Mouse (Mus musculus) limb, embryonic 12.5 days (tissue): ENCODE results near the gene Auts2. TPM values are rescaled to one million over a fixed set of nuclear protein-coding genes. Genes with fewer than 3 reads are reported as not detected.

ENCODE experiments used
- ATAC-seq: fragments of 200-750 bp; cut with Nextera tagmentation; 2 replicates; pipeline ENCODE4 v1.8.0; 2017; ENCODE audit warnings: low read depth, moderate TSS enrichment; ENCODE audit not compliant: insufficient number of reproducible peaks, insufficient read depth, low FRiP score, low TSS enrichment
- H3K27ac ChIP-seq: fragments of 300-500 bp; sonication (generic); 2 replicates; pipeline ENCODE4 v1.5.1; 2016; ENCODE audit warnings: mild to moderate bottlenecking, moderate library complexity
- H3K27me3 ChIP-seq: fragments of 300-500 bp; sonication (generic); 2 replicates; pipeline ENCODE4 v1.6.1; 2016; ENCODE audit warnings: mild to moderate bottlenecking, moderate library complexity
- H3K36me3 ChIP-seq: fragments of 300-500 bp; sonication (generic); 2 replicates; pipeline ENCODE4 v1.6.1; 2016; ENCODE audit warnings: mild to moderate bottlenecking, moderate library complexity
- H3K4me1 ChIP-seq: fragments of 300-500 bp; sonication (generic); replicated peaks from 2 replicates; pipeline ENCODE4 v1.6.1; 2016
- H3K4me2 ChIP-seq: fragments of 300-500 bp; sonication (generic); 2 replicates; pipeline ENCODE4 v1.6.1; 2016; ENCODE audit warnings: mild to moderate bottlenecking, moderate library complexity
- H3K4me3 ChIP-seq: fragments of 300-500 bp; sonication (generic); replicated peaks from 2 replicates; pipeline ENCODE4 v1.5.1; 2016; ENCODE audit warnings: mild to moderate bottlenecking
- H3K9ac ChIP-seq: fragments of 300-500 bp; sonication (generic); replicated peaks from 2 replicates; pipeline ENCODE4 v1.6.1; 2016; ENCODE audit warnings: mild to moderate bottlenecking, moderate library complexity
- H3K9me3 ChIP-seq: fragments of 300-500 bp; sonication (generic); 2 replicates; pipeline ENCODE4 v1.6.1; 2016; ENCODE audit warnings: mild to moderate bottlenecking, moderate library complexity
- WGBS: fragments of 180-500 bp; shearing (Covaris S2); methylation state at CpG from one replicate; pipeline ENCODE4 v1.1.7; 2016; 5-methylcytosine and 5-hydroxymethylcytosine counted together
- polyA plus RNA-seq: library from polyadenylated mRNA; unstranded; fragments of >200 nt; fragmentation: Nextera tagmentation; extraction: Ambion mirVana; gene quantifications from 2 replicates; pipeline ENCODE4 v1.2.1, GENCODE M21; 2016

Gene Auts2
- polyA plus RNA-seq, 1 experiment from 2014 or later = 66.4 TPM

- H3K4me3 ChIP-seq = no peak overlapping the region
Measured at GRCm38 (mm10) chr5:131783241-131783640, 759.9 kb downstream of the Auts2 start.

GRCm38 (mm10) chr5:131781063-131781462 lies 762.1 kb downstream of the Auts2 start:
- Histone ChIP-seq H3K9me3 (no peaks in the 10 kb centered on the region), H3K9ac (no peak overlapping the region), H3K4me1 (peaks cover 14% of the 10 kb centered on the region), H3K27me3 (no peaks in the 10 kb centered on the region), H3K4me3 (no peak overlapping the region), H3K4me2 (no peak overlapping the region), H3K36me3 (no peaks in the 10 kb centered on the region), H3K27ac (no peak overlapping the region)
- 91% methylated on average over 14 of the region's 14 CpGs for WGBS
- ATAC-seq = no peak

More at GRCm38 (mm10) chr5:131783241-131783640, 759.9 kb downstream of the Auts2 start:
- H3K9ac ChIP-seq = no peak overlapping the region
- no peaks in the 10 kb centered on the region for H3K9me3 ChIP-seq
- H3K27me3 ChIP-seq = no peaks in the 10 kb centered on the region
- H3K36me3 ChIP-seq = no peaks in the 10 kb centered on the region
- no peak overlapping the region for H3K27ac ChIP-seq
- no peak for ATAC-seq
- 68% methylated on average over 3 of the region's 3 CpGs for WGBS
- peaks cover 4% of the 10 kb centered on the region; the same call in 1 of the 2 replicates for H3K4me1 ChIP-seq
- H3K4me2 ChIP-seq = no peak overlapping the region

GRCm38 (mm10) chr5:131779171-131779570 lies 764.0 kb downstream of the Auts2 start:
- Histone ChIP-seq H3K27me3 (no peaks in the 10 kb centered on the region), H3K9me3 (no peaks in the 10 kb centered on the region), H3K4me2 (no peak overlapping the region), H3K4me3 (no peak overlapping the region), H3K36me3 (no peaks in the 10 kb centered on the region), H3K9ac (no peak overlapping the region), H3K27ac (no peak overlapping the region), H3K4me1 (peaks cover 33% of the 10 kb centered on the region)
- no peak for ATAC-seq

- Histone ChIP-seq H3K36me3 (no peaks in the 10 kb centered on the region), H3K9me3 (no peaks in the 10 kb centered on the region; the same call in 1 of the 2 replicates), H3K27me3 (peaks cover 2% of the 10 kb centered on the region), H3K4me1 (peaks cover 36% of the 10 kb centered on the region), H3K4me3 (peak overlapping the region; percentile 9; the same call in 1 of the 2 replicates), H3K9ac (no peak overlapping the region), H3K27ac (peak overlapping the region; percentile 86), H3K4me2 (peak overlapping the region; percentile 47)
- peak; percentile 75 for ATAC-seq
- WGBS = 6% methylated on average over 5 of the region's 5 CpGs
Measured at GRCm38 (mm10) chr5:131775672-131776071, 767.5 kb downstream of the Auts2 start.

GRCm38 (mm10) chr5:131775222-131775621 lies 767.9 kb downstream of the Auts2 start:
- Histone ChIP-seq H3K9me3 (no peaks in the 10 kb centered on the region; the same call in 1 of the 2 replicates), H3K4me3 (peak overlapping the region; percentile 9; the same call in 1 of the 2 replicates), H3K9ac (no peak overlapping the region), H3K27me3 (peaks cover 4% of the 10 kb centered on the region), H3K4me2 (peak overlapping the region; percentile 47), H3K36me3 (no peaks in the 10 kb centered on the region), H3K4me1 (peaks cover 36% of the 10 kb centered on the region), H3K27ac (peak overlapping the region; percentile 86)
- whole genome bisulfite sequencing = 9% methylated on average over 12 of the region's 12 CpGs
- ATAC-seq = peak; percentile 70

GRCm38 (mm10) chr5:131774792-131775191 lies 768.4 kb downstream of the Auts2 start:
- 31% methylated on average over 6 of the region's 6 CpGs for WGBS
- peak; percentile 16; the same call in 1 of the 2 replicates for ATAC-seq
- H3K4me2 ChIP-seq = peak overlapping the region; percentile 47
- no peaks in the 10 kb centered on the region for H3K36me3 ChIP-seq
- H3K27ac ChIP-seq = peak overlapping the region; percentile 86
- no peak overlapping the region for H3K4me3 ChIP-seq
- H3K9me3 ChIP-seq = no peaks in the 10 kb centered on the region; the same call in 1 of the 2 replicates
- peaks cover 7% of the 10 kb centered on the region for H3K27me3 ChIP-seq
- peaks cover 36% of the 10 kb centered on the region for H3K4me1 ChIP-seq
- no peak overlapping the region for H3K9ac ChIP-seq

- 92% methylated on average over 1 of the region's 1 CpGs for WGBS
- Histone ChIP-seq H3K27ac (no peak overlapping the region), H3K4me2 (no peak overlapping the region), H3K9ac (no peak overlapping the region), H3K4me1 (peaks cover 41% of the 10 kb centered on the region), H3K27me3 (peaks cover 18% of the 10 kb centered on the region), H3K4me3 (no peak overlapping the region), H3K9me3 (no peaks in the 10 kb centered on the region; the same call in 1 of the 2 replicates), H3K36me3 (no peaks in the 10 kb centered on the region)
- no peak for ATAC-seq
Measured at GRCm38 (mm10) chr5:131772616-131773015, 770.5 kb downstream of the Auts2 start.

GRCm38 (mm10) chr5:131769273-131769672 lies 773.9 kb downstream of the Auts2 start:
- peaks cover 18% of the 10 kb centered on the region for H3K27me3 ChIP-seq
- no peak overlapping the region for H3K9ac ChIP-seq
- H3K27ac ChIP-seq = no peak overlapping the region
- ATAC-seq = no peak
- no peaks in the 10 kb centered on the region; the same call in 1 of the 2 replicates for H3K9me3 ChIP-seq
- H3K4me1 ChIP-seq = peaks cover 9% of the 10 kb centered on the region
- no peak overlapping the region for H3K4me2 ChIP-seq
- 78% methylated on average over 11 of the region's 11 CpGs for WGBS
- H3K36me3 ChIP-seq = no peaks in the 10 kb centered on the region
- no peak overlapping the region for H3K4me3 ChIP-seq

GRCm38 (mm10) chr5:131767699-131768264 lies 775.4 kb downstream of the Auts2 start:
- no peak for ATAC-seq
- WGBS = 69% methylated on average over 12 of the region's 12 CpGs
- 0 out of 2 replicates have a peak, but pooled peaks cover 5% of the 10 kb centered on the region for H3K4me1 ChIP-seq
- peaks cover 18% of the 10 kb centered on the region for H3K27me3 ChIP-seq
- no peak overlapping the region for H3K4me2 ChIP-seq
- H3K9ac ChIP-seq = no peak overlapping the region
- H3K36me3 ChIP-seq = no peaks in the 10 kb centered on the region
- H3K9me3 ChIP-seq = no peaks in the 10 kb centered on the region; the same call in 1 of the 2 replicates
- H3K27ac ChIP-seq = no peak overlapping the region
- H3K4me3 ChIP-seq = no peak overlapping the region

GRCm38 (mm10) chr5:131767176-131767575 lies 776.0 kb downstream of the Auts2 start:
- Histone ChIP-seq H3K9ac (no peak overlapping the region), H3K4me3 (no peak overlapping the region), H3K9me3 (no peaks in the 10 kb centered on the region; the same call in 1 of the 2 replicates), H3K4me1 (0 out of 2 replicates have a peak, but pooled peaks cover 5% of the 10 kb centered on the region), H3K36me3 (no peaks in the 10 kb centered on the region), H3K27ac (no peak overlapping the region), H3K27me3 (peaks cover 18% of the 10 kb centered on the region), H3K4me2 (no peak overlapping the region)
- ATAC-seq = no peak
- WGBS = 78% methylated on average over 9 of the region's 9 CpGs

- Histone ChIP-seq H3K4me2 (no peak overlapping the region), H3K9ac (no peak overlapping the region), H3K4me1 (peaks cover 10% of the 10 kb centered on the region), H3K27ac (no peak overlapping the region), H3K4me3 (no peak overlapping the region), H3K27me3 (no peaks in the 10 kb centered on the region), H3K9me3 (no peaks in the 10 kb centered on the region), H3K36me3 (no peaks in the 10 kb centered on the region)
- 61% methylated on average over 13 of the region's 13 CpGs for WGBS
- ATAC-seq = no peak; the same call in 1 of the 2 replicates
Measured at GRCm38 (mm10) chr5:131759432-131759831, 783.7 kb downstream of the Auts2 start.

- 56% methylated on average over 2 of the region's 2 CpGs for WGBS
- no peaks in the 10 kb centered on the region for H3K9me3 ChIP-seq
- no peak overlapping the region for H3K9ac ChIP-seq
- H3K4me2 ChIP-seq = no peak overlapping the region
- no peak overlapping the region for H3K27ac ChIP-seq
- ATAC-seq = no peak
- H3K36me3 ChIP-seq = peaks cover 10% of the 10 kb centered on the region; the same call in 1 of the 2 replicates
- H3K27me3 ChIP-seq = no peaks in the 10 kb centered on the region
- H3K4me1 ChIP-seq = peaks cover 29% of the 10 kb centered on the region
- no peak overlapping the region for H3K4me3 ChIP-seq
Measured at GRCm38 (mm10) chr5:131750330-131750729, 792.8 kb downstream of the Auts2 start.
